Comparison of ENCODE assay signal across 8 mouse cellular contexts in genomic region chr5:123169284-123169683, GRCm38 (mm10). TPM values are rescaled to one million over a fixed set of nuclear protein-coding genes. Genes with fewer than 3 reads are reported as not detected.
DNase-seq lines count a peak whose midpoint lies in the region; ATAC-seq and TF ChIP-seq lines count a peak whose summit lies in the region.

Gene Psmd9, plus strand, starts transcription at chr5:123169413.

- H3K4me2 ChIP-seq in limb, embryonic 14.5 days (replicated peaks; ENCODE audit: low read depth, low read length, severe bottlenecking) = no peak within 1 kb of the TSS
- no peak within 1 kb of the TSS for H3K4me2 ChIP-seq in stomach, embryonic 15.5 days

- 77% methylated on average over 5 of the region's 5 CpGs for WGBS in thymus, adult 2 months
- WGBS in forebrain, embryonic 10.5 days = 86% methylated on average over 5 of the region's 5 CpGs
- 79% methylated on average over 5 of the region's 5 CpGs for WGBS in limb, embryonic 14.5 days
- WGBS in stomach, embryonic 15.5 days = 76% methylated on average over 5 of the region's 5 CpGs

- no peak within 1 kb of the TSS for H3K9ac ChIP-seq in limb, embryonic 14.5 days (ENCODE audit: low read depth, low read length, severe bottlenecking)
- no peak within 1 kb of the TSS for H3K9ac ChIP-seq in stomach, embryonic 15.5 days

- H3K9me3 ChIP-seq in forebrain, embryonic 10.5 days = no peaks in the 10 kb centered on the region
- H3K9me3 ChIP-seq in limb, embryonic 14.5 days (ENCODE audit: control insufficient read depth, low read length) = no peaks in the 10 kb centered on the region
- H3K9me3 ChIP-seq in stomach, embryonic 15.5 days = no peaks in the 10 kb centered on the region

- H3K27me3 ChIP-seq in thymus, adult 2 months (ENCODE audit: control insufficient read depth, insufficient read depth, low read length) = no peaks in the 10 kb centered on the region
- H3K27me3 ChIP-seq in forebrain, embryonic 10.5 days (ENCODE audit: poor library complexity, severe bottlenecking) = no peaks in the 10 kb centered on the region
- no peaks in the 10 kb centered on the region for H3K27me3 ChIP-seq in limb, embryonic 14.5 days (ENCODE audit: control insufficient read depth, insufficient read depth, low read length)
- H3K27me3 ChIP-seq in stomach, embryonic 15.5 days (replicated peaks) = no peaks in the 10 kb centered on the region

- DNase-seq in thymus, adult 2 months = no peak
- no peak for DNase-seq in thymus, postnatal 10 days (ENCODE audit: low spot score in 2 of 2)
- DNase-seq in forebrain, embryonic 10.5 days (ENCODE audit: extremely low spot score, low spot score) = no peak
- DNase-seq in heart, postnatal 4 days = no peak
- DNase-seq in limb, embryonic 14.5 days (ENCODE audit: low spot score) = no peak
- no peak for DNase-seq in ovary, postnatal 36 days (ENCODE audit: low spot score)
- no peak for DNase-seq in urinary bladder, postnatal 10 days (ENCODE audit: low spot score)

- no peak within 1 kb of the TSS for H3K4me3 ChIP-seq in thymus, adult 2 months (ENCODE audit: control insufficient read depth, insufficient read depth, low read length)
- no peak within 1 kb of the TSS for H3K4me3 ChIP-seq in forebrain, embryonic 10.5 days
- H3K4me3 ChIP-seq in limb, embryonic 14.5 days (replicated peaks; ENCODE audit: low read length) = no peak within 1 kb of the TSS
- H3K4me3 ChIP-seq in stomach, embryonic 15.5 days (replicated peaks) = no peak within 1 kb of the TSS

- peaks cover 21% of the 10 kb centered on the region for H3K36me3 ChIP-seq in thymus, adult 2 months (ENCODE audit: control insufficient read depth, insufficient read depth, low read length)
- peaks cover 32% of the 10 kb centered on the region for H3K36me3 ChIP-seq in forebrain, embryonic 10.5 days (replicated peaks)
- H3K36me3 ChIP-seq in limb, embryonic 14.5 days (ENCODE audit: control insufficient read depth, insufficient read depth, low read length) = peaks cover 28% of the 10 kb centered on the region
- peaks cover 18% of the 10 kb centered on the region for H3K36me3 ChIP-seq in stomach, embryonic 15.5 days

- TF ChIP-seq POLR2A in thymus, adult 2 months (IDR thresholded peaks at IDR 0.05; ENCODE audit: control insufficient read depth, extremely low read depth, insufficient read depth, low read length, poor library complexity) = no peak
- no peak for TF ChIP-seq POLR2A in limb, embryonic 14.5 days (IDR thresholded peaks at IDR 0.05; ENCODE audit: borderline replicate concordance, extremely low read depth, insufficient read depth, insufficient read length)

- H3K4me1 ChIP-seq in thymus, adult 2 months (replicated peaks; ENCODE audit: control insufficient read depth, insufficient read depth, low read length) = peaks cover 22% of the 10 kb centered on the region
- H3K4me1 ChIP-seq in forebrain, embryonic 10.5 days = peaks cover 26% of the 10 kb centered on the region
- peaks cover 9% of the 10 kb centered on the region for H3K4me1 ChIP-seq in limb, embryonic 14.5 days (ENCODE audit: control insufficient read depth, insufficient read depth, low read length)
- peaks cover 9% of the 10 kb centered on the region; the same call in 1 of the 2 replicates for H3K4me1 ChIP-seq in stomach, embryonic 15.5 days

- TF ChIP-seq CTCF in thymus, adult 2 months (IDR thresholded peaks at IDR 0.05; ENCODE audit: borderline replicate concordance, control insufficient read depth, extremely low read depth, insufficient read depth, low read length, poor library complexity) = no peak

- no peak within 1 kb of the TSS for H3K27ac ChIP-seq in thymus, adult 2 months (ENCODE audit: control insufficient read depth, insufficient read depth, low read length)
- H3K27ac ChIP-seq in forebrain, embryonic 10.5 days = no peak within 1 kb of the TSS
- H3K27ac ChIP-seq in limb, embryonic 14.5 days (replicated peaks; ENCODE audit: low read depth, low read length) = no peak within 1 kb of the TSS
- no peak within 1 kb of the TSS for H3K27ac ChIP-seq in stomach, embryonic 15.5 days

- no peak for ATAC-seq in limb, embryonic 14.5 days (ENCODE audit: low FRiP score, low read depth)
- no peak for ATAC-seq in stomach, embryonic 15.5 days (ENCODE audit: insufficient read depth, low FRiP score, low read depth)

RNA-seq across cellular contexts. Expression of gene Psmd9, which starts in this region (rescaled TPM):
- 32.7 and 34.7 TPM in 2 replicates for polyA plus RNA-seq in thymus, adult 2 months (2012; rRNA removed)
- 80.5 and 84.6 TPM in 2 replicates for polyA plus RNA-seq in forebrain, embryonic 10.5 days (2016; fragmentation: Nextera tagmentation; extraction: Ambion mirVana)
- total RNA-seq in heart, postnatal 4 days (2021) = 10 to 100 TPM; 22.8 to 24.8 TPM
- polyA plus RNA-seq in limb, embryonic 14.5 days (2012; rRNA removed) = 44.0 and 47.0 TPM in 2 replicates
- 61.1 and 65.1 TPM in 2 replicates for polyA plus RNA-seq in limb, embryonic 14.5 days (2014; fragmentation: Nextera tagmentation; extraction: Ambion mirVana)
- 67.6 and 76.0 TPM in 2 replicates for polyA plus RNA-seq in stomach, embryonic 15.5 days (2015; fragmentation: Nextera tagmentation; extraction: Ambion mirVana)
